Mouse (Mus musculus): ENCODE measurements at regions not wholly inside any gene's neighbourhood (a gene's known extent, or its start where the extent isn't known, plus 50 kb on each side); places are given as distances from the start of the nearest gene placed in this dataset.

- no peak for DNase-seq (ENCODE audit: low spot score)
Observed at GRCm38 (mm10) chr10:84088799-84089778, 351.3 kb downstream of the Nuak1 start.

GRCm38 (mm10) chr10:84093919-84094318, 346.5 kb downstream of the Nuak1 start:
- DNase-seq (ENCODE audit: low spot score): no peak

- no peak for DNase-seq (ENCODE audit: low spot score)
Observed at GRCm38 (mm10) chr10:84097196-84097595, 343.2 kb downstream of the Nuak1 start.

GRCm38 (mm10) chr10:84103985-84104384, 336.4 kb downstream of the Nuak1 start:
- peak; percentile 66 for DNase-seq (ENCODE audit: low spot score)

- no peak for DNase-seq (ENCODE audit: low spot score)
Observed at GRCm38 (mm10) chr10:84104556-84104955, 335.8 kb downstream of the Nuak1 start.

- DNase-seq (ENCODE audit: low spot score): no peak
Observed at GRCm38 (mm10) chr10:84109680-84110371, 330.6 kb downstream of the Nuak1 start.

GRCm38 (mm10) chr10:84110372-84110985, 329.9 kb downstream of the Nuak1 start:
- no peak for DNase-seq (ENCODE audit: low spot score)

- DNase-seq (ENCODE audit: low spot score): no peak
Observed at GRCm38 (mm10) chr10:84111502-84111901, 328.9 kb downstream of the Nuak1 start.

GRCm38 (mm10) chr10:84111909-84112308, 328.5 kb downstream of the Nuak1 start:
- DNase-seq (ENCODE audit: low spot score): no peak

GRCm38 (mm10) chr10:84119952-84120550, 320.3 kb downstream of the Nuak1 start:
- peak; percentile 64 for DNase-seq (ENCODE audit: low spot score)

GRCm38 (mm10) chr10:84137019-84137658, 303.3 kb downstream of the Nuak1 start:
- DNase-seq (ENCODE audit: low spot score): no peak

GRCm38 (mm10) chr10:84142741-84143454, 297.5 kb downstream of the Nuak1 start:
- DNase-seq (ENCODE audit: low spot score): no peak

GRCm38 (mm10) chr10:84143674-84144343, 296.6 kb downstream of the Nuak1 start:
- no peak for DNase-seq (ENCODE audit: low spot score)

GRCm38 (mm10) chr10:84144344-84144687, 296.1 kb downstream of the Nuak1 start:
- DNase-seq (ENCODE audit: low spot score): no peak

GRCm38 (mm10) chr10:84147305-84147984, 293.0 kb downstream of the Nuak1 start:
- no peak for DNase-seq (ENCODE audit: low spot score)

- DNase-seq (ENCODE audit: low spot score): no peak
Observed at GRCm38 (mm10) chr10:84163752-84164151, 276.6 kb downstream of the Nuak1 start.

- no peak for DNase-seq (ENCODE audit: low spot score)
Observed at GRCm38 (mm10) chr10:84165832-84166567, 274.4 kb downstream of the Nuak1 start.

GRCm38 (mm10) chr10:84166568-84166905, 273.9 kb downstream of the Nuak1 start:
- DNase-seq (ENCODE audit: low spot score): no peak

GRCm38 (mm10) chr10:84172828-84173321, 267.5 kb downstream of the Nuak1 start:
- no peak for DNase-seq (ENCODE audit: low spot score)

Measured in testis, postnatal 10 days (tissue).